Mouse (Mus musculus): ENCODE results near the gene Lig1.

Lig1 gene

GRCm38 (mm10) chr7:13277081-13277480 lies at the start of gene Lig1:
TSS of gene Lig1 (plus strand) at chr7:13277283.
- 98% methylated on average over 16 of the region's 16 CpGs for WGBS

- WGBS: 57% methylated on average over 50 of the region's 50 CpGs
Measured at GRCm38 (mm10) chr7:13260746-13261700, 16.1 kb upstream of the Lig1 start.

GRCm38 (mm10) chr7:13263851-13264250 lies 13.2 kb upstream of the Lig1 start:
- WGBS: 45% methylated on average over 5 of the region's 5 CpGs

- 38% methylated on average over 2 of the region's 2 CpGs for WGBS
Measured at GRCm38 (mm10) chr7:13264396-13264795, 12.7 kb upstream of the Lig1 start.

GRCm38 (mm10) chr7:13268749-13269260 lies 8.3 kb upstream of the Lig1 start:
- 84% methylated on average over 4 of the region's 4 CpGs for WGBS

- 76% methylated on average over 11 of the region's 11 CpGs for WGBS
Measured at GRCm38 (mm10) chr7:13269394-13269793, 7.7 kb upstream of the Lig1 start.

GRCm38 (mm10) chr7:13271704-13272103 lies 5.4 kb upstream of the Lig1 start:
- WGBS: 88% methylated on average over 1 of the region's 1 CpGs

GRCm38 (mm10) chr7:13277833-13278232 lies 750 bp downstream of the Lig1 start:
- WGBS: 30% methylated on average over 2 of the region's 2 CpGs

GRCm38 (mm10) chr7:13278308-13278891 lies 1.3 kb downstream of the Lig1 start, which contains the start of gene Zswim9:
TSS of gene Zswim9 (minus strand) at chr7:13278721.
- WGBS: 1% methylated on average over 39 of the region's 39 CpGs

- WGBS: 3% methylated on average over 14 of the region's 29 CpGs
Measured at GRCm38 (mm10) chr7:13278957-13279356, 1.9 kb downstream of the Lig1 start.

GRCm38 (mm10) chr7:13288621-13289020 lies 11.5 kb downstream of the Lig1 start:
- WGBS: 39% methylated on average over 5 of the region's 5 CpGs

- 94% methylated on average over 1 of the region's 1 CpGs for WGBS
Measured at GRCm38 (mm10) chr7:13290041-13290675, 13.1 kb downstream of the Lig1 start.

- WGBS: 69% methylated on average over 2 of the region's 2 CpGs
Measured at GRCm38 (mm10) chr7:13291370-13291769, 14.3 kb downstream of the Lig1 start.

- WGBS: 75% methylated on average over 11 of the region's 11 CpGs
Measured at GRCm38 (mm10) chr7:13293878-13294855, 17.1 kb downstream of the Lig1 start.

- WGBS: 93% methylated on average over 7 of the region's 7 CpGs
Measured at GRCm38 (mm10) chr7:13295256-13295655, 18.2 kb downstream of the Lig1 start.

GRCm38 (mm10) chr7:13297636-13298035 lies 20.6 kb downstream of the Lig1 start:
- WGBS: 87% methylated on average over 1 of the region's 1 CpGs

GRCm38 (mm10) chr7:13298821-13299220 lies 21.7 kb downstream of the Lig1 start:
- 98% methylated on average over 5 of the region's 5 CpGs for WGBS

- WGBS: 97% methylated on average over 1 of the region's 1 CpGs
Measured at GRCm38 (mm10) chr7:13301643-13302042, 24.6 kb downstream of the Lig1 start.

- 83% methylated on average over 2 of the region's 2 CpGs for WGBS
Measured at GRCm38 (mm10) chr7:13302780-13303179, 25.7 kb downstream of the Lig1 start.

GRCm38 (mm10) chr7:13309407-13309806 lies 32.3 kb downstream of the Lig1 start:
- WGBS: 91% methylated on average over 2 of the region's 2 CpGs

Data from cerebral cortex, adult 2 months (tissue).